Mouse (Mus musculus): ENCODE results near the gene Pla2g15.

- TF ChIP-seq POLR2A (IDR thresholded peaks at IDR 0.05; ENCODE audit: low read depth, low read length): no peak
- TF ChIP-seq CTCF (conservative IDR thresholded peaks at IDR 0.05; ENCODE audit: insufficient read depth, insufficient read length, low read depth, low read length): no peak
Observed at GRCm38 (mm10) chr8:106145331-106145730, 4.9 kb upstream of the Pla2g15 start.
